Mouse (Mus musculus) cerebellum, adult 2 months (tissue): ENCODE data around the gene Rabgap1l.

Experiments used
- CTCF ChIP-seq: fragments of 200-500 bp; IDR thresholded peaks from 2 replicates; pipeline ENCODE4 v1.5.1; 2011; ENCODE audit warnings: low read depth, mild to moderate bottlenecking, control low read depth, low read length, moderate library complexity, borderline replicate concordance; ENCODE audit not compliant: insufficient read depth
- POLR2A ChIP-seq: fragments of 200-500 bp; IDR thresholded peaks from 2 replicates; pipeline ENCODE4 v1.6.1; 2011; ENCODE audit warnings: low read length, control low read depth, borderline replicate concordance; ENCODE audit not compliant: insufficient read depth

- no peak for TF ChIP-seq CTCF
- TF ChIP-seq POLR2A = no peak
Measured at GRCm38 (mm10) chr1:160316239-160316638, 476.8 kb downstream of the Rabgap1l start.
